Mouse (Mus musculus) spleen, adult 2 months (tissue): Measurements from ENCODE around the gene Gm20388.

Source experiments
- CTCF ChIP-seq: fragments of 200-500 bp; IDR thresholded peaks from 2 replicates; pipeline ENCODE4 v1.5.1; 2011; ENCODE audit warnings: mild to moderate bottlenecking, inconsistent platforms; ENCODE audit not compliant: insufficient read depth, insufficient read length, insufficient replicate concordance; ENCODE audit errors: extremely low read depth
- POLR2A ChIP-seq: fragments of 200-500 bp; IDR thresholded peaks from 2 replicates; pipeline ENCODE4 v1.6.1; 2011; ENCODE audit warnings: low read depth, low read length, inconsistent platforms

GRCm38 (mm10) chr8:122529159-122529558 lies 2618.5 kb downstream of the Gm20388 start:
- TF ChIP-seq POLR2A = no peak
- TF ChIP-seq CTCF = no peak
